Mouse (Mus musculus): ENCODE measurements around the gene Rsl24d1.

DNA sequence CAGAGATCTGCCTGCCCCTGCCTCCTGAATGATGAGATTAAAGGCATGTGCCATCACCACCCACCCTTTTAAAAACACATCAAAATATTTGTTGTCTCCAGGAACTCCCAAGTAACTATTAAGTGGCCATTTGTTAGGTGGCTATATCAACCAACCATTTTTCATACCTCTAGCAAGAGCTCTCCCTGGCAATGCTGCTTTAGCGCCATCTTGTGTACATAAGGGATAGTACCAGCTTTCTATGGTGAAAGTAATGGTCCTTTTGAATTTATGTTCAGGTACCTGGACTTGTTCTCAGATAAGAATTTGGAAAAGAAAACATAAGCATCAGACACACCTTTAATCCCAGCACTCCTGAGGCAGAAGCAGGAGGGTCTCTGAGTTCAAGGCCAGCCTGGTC is 21.5 kb upstream of the Rsl24d1 start:
- TF ChIP-seq CTCF (IDR thresholded peaks at IDR 0.05; ENCODE audit: extremely low read depth, insufficient read depth, insufficient read length, insufficient replicate concordance) (peak; percentile 37; the same call in 1 of the 2 replicates), POLR2A (IDR thresholded peaks at IDR 0.05; ENCODE audit: low read depth, low read length) (no peak)
